Comparison of ENCODE assay signal across 8 mouse cellular contexts in genomic region chr10:37078439-37078838, GRCm38 (mm10).
A peak's percentile ranks its signal among the peaks of the same experiment; 100 is the strongest.
DNase-seq lines count a peak whose midpoint lies in the region; ATAC-seq lines count a peak whose summit lies in the region.

No protein-coding gene starts in this region.

- H3K9ac ChIP-seq in hindbrain, embryonic 14.5 days = no peak overlapping the region

- WGBS in hindbrain, embryonic 14.5 days = 11% methylated on average over 5 of the region's 5 CpGs

- H3K9me3 ChIP-seq in hindbrain, embryonic 14.5 days (ENCODE audit: control insufficient read depth, low read length) = no peaks in the 10 kb centered on the region

- peaks cover 9% of the 10 kb centered on the region for H3K4me1 ChIP-seq in hindbrain, embryonic 14.5 days (replicated peaks; ENCODE audit: control insufficient read depth, insufficient read depth, low read length)

- peak; percentile 77 for ATAC-seq in hindbrain, embryonic 14.5 days (ENCODE audit: low FRiP score)
- no peak for ATAC-seq in activated CD4-positive, CD25-positive, alpha-beta regulatory T cell, adult 4 months

- H3K4me3 ChIP-seq in hindbrain, embryonic 14.5 days (replicated peaks; ENCODE audit: low read length) = no peak overlapping the region

- no peaks in the 10 kb centered on the region for H3K36me3 ChIP-seq in hindbrain, embryonic 14.5 days (replicated peaks; ENCODE audit: control insufficient read depth, insufficient read depth)

- H3K27me3 ChIP-seq in hindbrain, embryonic 14.5 days (ENCODE audit: control insufficient read depth, insufficient read depth, low read length) = no peaks in the 10 kb centered on the region

- DNase-seq in adrenal gland, adult 18-20 months (ENCODE audit: low spot score in 2 of 2) = peak; percentile 66 to 78
- peak; percentile 57 for DNase-seq in embryo, embryonic 10.5 days (ENCODE audit: low spot score)
- DNase-seq in gastrocnemius, adult 8-10 months (ENCODE audit: low spot score in 2 of 2) = peak; percentile 54 to 67
- DNase-seq in hindbrain, embryonic 14.5 days (ENCODE audit: low spot score) = peak; percentile 70
- peak; percentile 28 to 51 for DNase-seq in layer of hippocampus, postnatal 14 days (ENCODE audit: low spot score in 2 of 2)
- DNase-seq in lung, postnatal 10 days = peak; percentile 89
- DNase-seq in right cerebral cortex, postnatal 10 days (ENCODE audit: low spot score in 2 of 2) = peak; percentile 72 to 76

- no peak overlapping the region for H3K4me2 ChIP-seq in hindbrain, embryonic 14.5 days (replicated peaks)

- 0 out of 2 replicates have a peak overlapping the region, but pooled peaks have one; percentile 7 for H3K27ac ChIP-seq in hindbrain, embryonic 14.5 days
